Mouse (Mus musculus) CD4-positive, CD25-positive, alpha-beta regulatory T cell, adult 4 months (primary cell): ENCODE measurements around the gene Ptprr. TPM values are rescaled to one million over a fixed set of nuclear protein-coding genes. Genes with fewer than 3 reads are reported as not detected.

Source experiments
- ATAC-seq: one replicate; pipeline ENCODE4 v1.8.0; 2017
- polyA plus RNA-seq, 2 experiments: library from polyadenylated mRNA; unstranded; fragments of 100-300 nt; shearing (Covaris generic); gene quantifications; one replicate each; pipeline ENCODE4 v1.2.1; 2017

Gene Ptprr
- polyA plus RNA-seq = under 1 TPM in 1 of 2 experiments, not detected in 1; 0.27 TPM

- ATAC-seq = no peak
Measured at GRCm38 (mm10) chr10:116017845-116018479, at the start of gene Ptprr. TSS of gene Ptprr (plus strand) at chr10:116018213.

DNA sequence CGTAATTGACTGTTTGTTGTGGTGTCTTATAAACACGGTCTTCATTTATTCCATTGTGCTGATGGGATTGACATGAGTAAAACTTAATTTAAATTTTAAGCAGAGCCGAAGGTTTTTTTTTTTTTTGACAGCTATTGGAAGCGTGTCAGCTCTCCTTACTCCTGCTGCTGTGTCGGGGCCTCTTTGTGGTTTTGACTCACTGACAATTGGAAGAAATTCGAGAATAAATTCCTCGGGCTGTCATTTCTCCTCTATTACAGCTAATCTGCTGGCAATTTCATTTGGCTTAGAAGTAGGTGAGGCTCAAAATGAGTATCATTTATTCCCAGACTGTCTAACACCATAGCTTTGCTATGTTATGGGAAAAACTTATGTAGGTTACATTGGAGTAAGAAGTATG lies 41.7 kb upstream of the Ptprr start:
- ATAC-seq = no peak

DNA sequence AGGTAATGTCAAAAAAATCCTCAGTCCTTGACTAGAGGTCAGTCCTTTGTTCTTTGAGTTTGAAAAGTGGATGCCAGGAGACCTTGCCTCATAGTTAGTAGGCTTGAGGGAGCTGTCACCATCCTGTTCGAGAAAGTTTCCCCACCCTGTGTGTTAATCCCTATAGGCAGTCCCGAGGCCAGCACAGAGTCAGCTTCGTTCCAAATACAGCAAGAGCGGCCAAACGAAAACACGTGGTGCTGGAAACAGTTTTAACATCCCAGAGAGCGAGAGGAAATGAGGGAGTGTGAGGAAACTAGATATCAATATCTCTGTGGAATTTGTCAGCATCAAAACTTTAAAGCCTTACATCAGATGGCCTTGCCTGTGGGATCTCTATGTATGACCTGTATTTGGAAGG lies 39.0 kb upstream of the Ptprr start:
- no peak for ATAC-seq

DNA sequence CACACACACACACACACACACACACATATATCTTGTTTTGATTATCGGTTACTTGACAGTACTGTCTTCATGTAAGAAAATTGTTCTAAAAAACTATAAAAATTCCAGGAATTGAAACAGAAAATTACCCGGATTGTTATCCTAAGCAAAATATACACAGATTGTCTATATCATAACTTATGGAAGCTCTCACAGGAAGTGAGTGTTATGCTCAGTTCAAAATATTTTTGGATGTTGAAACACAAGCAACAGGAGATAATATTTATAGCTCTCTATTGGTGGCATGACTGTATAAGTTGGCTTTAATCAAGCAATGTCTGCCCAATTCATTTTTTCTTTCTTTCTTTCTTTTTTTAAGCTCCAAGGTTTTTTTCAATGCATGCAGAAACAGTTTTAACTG lies 38.0 kb upstream of the Ptprr start:
- no peak for ATAC-seq

DNA sequence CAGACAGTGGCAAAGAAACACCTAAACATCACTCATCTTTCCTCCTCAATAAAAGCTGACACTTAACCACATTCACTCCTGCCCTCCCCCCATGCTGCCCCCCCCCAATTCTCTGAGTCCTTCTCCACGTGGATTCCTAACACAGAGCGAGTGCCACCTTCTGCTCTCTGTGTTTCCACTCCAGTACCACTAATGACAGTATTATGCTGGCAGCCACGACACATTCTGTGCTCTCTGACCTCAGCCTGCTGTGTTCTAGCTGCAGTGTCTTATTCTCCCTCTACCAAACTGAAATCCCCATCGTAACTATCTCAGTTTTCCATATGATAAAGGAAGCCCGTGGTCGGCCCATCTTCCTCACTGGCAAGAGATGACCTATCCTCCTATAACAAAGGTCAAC lies 33.7 kb upstream of the Ptprr start:
- ATAC-seq = no peak

DNA sequence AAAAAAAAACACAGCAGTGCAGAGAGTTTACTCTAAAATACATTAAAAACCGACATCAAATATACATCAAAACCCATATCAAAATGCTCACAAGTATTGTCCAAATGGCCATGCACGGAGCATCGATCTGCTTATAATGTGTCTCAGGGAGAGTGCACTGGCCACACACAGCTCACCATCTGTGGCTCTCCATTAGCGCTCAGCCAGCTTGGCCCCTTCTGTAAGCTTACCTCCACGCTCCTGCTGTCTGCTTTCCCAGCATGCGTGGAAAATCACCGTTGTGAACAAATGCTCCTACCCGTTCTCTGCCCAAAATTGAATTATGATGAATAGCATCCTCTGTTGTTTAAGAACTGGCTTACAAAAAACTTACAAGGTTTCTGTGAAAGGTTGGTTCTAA lies 16.2 kb upstream of the Ptprr start:
- ATAC-seq = no peak

- ATAC-seq = no peak
Measured at GRCm38 (mm10) chr10:116006675-116007074, 11.3 kb upstream of the Ptprr start.

DNA sequence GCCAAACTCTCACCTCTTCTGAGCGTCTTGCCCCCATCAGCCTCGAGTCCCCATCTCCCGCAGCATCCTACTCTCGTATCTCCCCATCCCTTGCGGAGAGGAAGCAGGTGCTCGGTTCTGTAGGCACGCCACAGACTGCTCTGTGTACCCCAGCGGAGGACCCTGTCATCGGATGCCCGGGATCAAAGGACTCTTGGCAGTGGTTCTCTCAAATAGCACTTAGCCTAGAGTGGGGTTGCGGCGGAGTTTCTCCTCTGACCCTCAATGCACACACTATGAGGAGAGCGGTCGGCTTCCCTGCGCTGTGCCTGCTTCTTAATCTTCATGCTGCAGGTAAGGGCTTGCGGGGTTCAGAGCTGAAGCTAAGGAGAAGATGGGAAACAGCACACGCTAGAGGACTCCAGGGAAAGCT lies 473 bp downstream of the Ptprr start:
- ATAC-seq = no peak

DNA sequence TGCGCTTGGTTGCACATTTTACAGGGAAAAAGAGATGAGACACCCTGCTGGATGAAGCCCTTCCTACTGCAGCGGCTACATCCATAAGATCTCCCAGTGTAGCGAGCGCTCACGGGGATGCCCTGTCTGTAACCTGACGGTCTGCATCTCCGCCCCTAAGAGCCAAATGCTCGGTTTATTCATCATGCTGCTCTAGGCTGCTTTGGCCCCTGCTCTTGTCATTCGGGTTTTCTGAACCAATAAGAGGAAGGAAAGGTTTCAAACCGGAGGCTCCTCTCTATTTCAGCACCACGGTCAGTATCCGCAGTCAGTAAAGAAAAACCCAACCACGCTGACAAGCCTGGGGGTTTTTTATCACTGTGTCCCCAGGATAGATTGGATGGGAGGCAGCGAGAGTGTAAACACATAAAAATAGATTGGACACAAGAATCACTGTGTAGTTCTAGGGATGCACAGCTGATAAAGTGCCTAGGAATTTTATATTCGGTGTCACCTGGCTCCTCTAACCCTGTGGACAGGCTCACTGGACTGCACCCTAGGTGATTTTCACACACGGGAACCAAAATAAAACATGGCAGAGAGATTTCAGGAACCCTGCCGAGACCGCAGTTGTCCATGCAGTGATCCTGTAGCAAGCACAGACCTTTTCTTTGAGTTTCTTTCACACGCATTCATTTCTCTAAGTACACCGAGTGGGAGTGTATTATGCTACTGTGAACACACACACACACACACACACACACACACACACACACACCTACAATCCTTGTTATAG lies 1.3 kb downstream of the Ptprr start:
- ATAC-seq = no peak

DNA sequence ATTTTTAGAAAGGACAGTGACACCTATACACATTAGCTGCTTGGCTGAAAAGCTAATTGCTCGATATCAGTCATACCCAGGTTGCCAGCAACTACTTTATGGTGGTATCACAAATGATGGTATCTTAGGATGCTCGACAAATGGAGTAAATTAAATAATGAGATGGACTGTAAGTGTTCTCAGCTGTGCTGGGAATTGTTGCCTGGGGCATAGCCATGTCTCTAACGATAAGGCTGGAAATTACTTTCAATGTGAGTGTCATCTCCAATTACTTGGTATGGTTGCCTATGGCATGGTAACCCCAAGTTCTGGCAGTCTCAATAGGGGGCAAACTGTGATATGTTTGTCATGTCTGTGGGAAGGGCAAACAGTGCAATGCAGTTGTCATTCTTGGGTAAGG lies 3.1 kb downstream of the Ptprr start:
- ATAC-seq = no peak

DNA sequence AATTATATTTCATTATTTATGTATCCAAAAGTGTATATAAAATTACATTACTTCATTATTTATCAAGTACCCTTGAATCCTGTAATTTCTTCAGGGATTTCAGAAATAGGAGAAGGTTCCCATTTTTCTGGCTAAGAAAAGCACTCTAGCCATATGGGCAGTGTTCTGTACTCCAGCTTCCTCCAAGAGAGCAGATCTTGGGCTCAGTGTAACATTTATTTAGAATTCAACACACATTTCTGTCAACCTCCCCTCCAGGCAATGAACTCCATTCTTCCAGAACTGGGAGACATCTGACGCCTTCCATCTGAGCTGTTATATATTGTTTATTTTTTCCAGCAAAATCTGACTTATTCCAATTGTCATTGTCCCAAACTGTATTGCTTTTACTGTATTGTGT lies 20.1 kb downstream of the Ptprr start:
- ATAC-seq = no peak

DNA sequence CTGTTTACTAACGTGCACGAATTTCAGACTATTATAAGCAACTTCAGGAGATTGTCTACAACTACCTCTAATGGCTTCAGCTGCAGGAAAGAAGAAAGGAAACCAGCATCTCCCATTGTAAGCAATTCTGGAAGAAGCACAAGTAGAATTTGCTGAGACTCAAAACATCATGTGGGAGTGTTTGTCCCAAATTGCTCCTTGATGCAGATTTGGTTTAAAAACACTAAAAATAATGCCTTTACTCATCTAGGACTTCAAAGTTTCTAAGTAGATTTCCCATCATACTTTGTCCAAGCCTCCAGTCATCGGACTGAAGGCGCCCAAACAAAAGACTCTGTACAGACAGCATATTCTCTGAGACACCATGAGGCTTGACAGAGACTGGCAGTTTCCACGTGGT lies 57.9 kb downstream of the Ptprr start:
- ATAC-seq = no peak

GRCm38 (mm10) chr10:116078636-116079035 lies 60.6 kb downstream of the Ptprr start:
- no peak for ATAC-seq

DNA sequence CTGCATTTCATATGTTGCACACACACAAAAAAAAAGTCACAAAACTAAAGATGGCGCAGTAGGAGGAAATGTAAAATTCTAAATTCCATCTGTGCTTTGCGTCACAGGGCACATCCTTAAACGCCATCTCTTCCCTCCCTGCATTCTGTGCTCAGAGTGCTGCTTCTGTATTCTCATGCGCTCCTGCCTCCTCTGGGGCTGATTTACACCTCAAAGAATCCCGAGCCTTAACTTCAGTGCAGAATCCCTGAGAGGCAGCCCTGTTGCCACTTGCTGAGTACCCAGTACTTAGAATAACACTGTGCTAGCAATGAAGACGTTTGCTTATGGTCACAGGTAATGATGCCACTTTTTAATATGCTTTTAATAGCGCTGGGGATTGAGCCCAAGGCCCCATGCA lies 61.4 kb downstream of the Ptprr start:
- no peak for ATAC-seq

DNA sequence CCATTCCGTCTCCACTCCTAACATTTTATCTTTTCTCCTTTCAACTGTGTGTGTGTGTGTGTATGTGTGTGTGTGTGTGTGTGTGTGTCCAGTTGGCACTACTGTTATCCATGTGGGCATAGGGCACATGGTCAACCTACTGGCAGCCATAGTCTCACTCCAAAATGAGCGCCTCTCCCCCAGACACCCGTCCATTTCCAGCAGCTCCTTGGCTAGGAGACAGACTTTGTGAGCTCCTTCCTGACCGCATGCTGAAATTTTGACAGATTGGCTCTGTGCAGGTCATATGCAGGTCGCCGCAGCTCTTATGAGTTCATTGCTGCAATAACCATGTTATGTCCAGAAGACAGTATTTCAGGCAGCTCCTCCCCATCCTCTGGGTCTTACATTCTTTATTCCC lies 62.8 kb downstream of the Ptprr start:
- ATAC-seq = no peak

DNA sequence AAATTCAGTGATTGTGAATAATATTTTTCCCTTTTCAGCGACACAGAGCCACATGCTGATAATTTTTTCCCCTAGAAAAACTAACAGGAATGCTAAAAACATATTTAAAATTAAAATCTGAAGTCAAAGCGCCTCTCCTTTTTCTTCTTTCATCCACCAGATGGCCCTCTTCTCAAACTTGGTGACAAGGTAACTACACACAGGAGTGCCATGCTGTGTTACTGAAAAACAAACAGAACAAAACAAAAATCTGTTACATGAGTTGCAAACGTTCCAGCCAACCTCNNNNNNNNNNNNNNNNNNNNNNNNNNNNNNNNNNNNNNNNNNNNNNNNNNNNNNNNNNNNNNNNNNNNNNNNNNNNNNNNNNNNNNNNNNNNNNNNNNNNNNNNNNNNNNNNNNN lies 66.0 kb downstream of the Ptprr start:
- no peak for ATAC-seq

DNA sequence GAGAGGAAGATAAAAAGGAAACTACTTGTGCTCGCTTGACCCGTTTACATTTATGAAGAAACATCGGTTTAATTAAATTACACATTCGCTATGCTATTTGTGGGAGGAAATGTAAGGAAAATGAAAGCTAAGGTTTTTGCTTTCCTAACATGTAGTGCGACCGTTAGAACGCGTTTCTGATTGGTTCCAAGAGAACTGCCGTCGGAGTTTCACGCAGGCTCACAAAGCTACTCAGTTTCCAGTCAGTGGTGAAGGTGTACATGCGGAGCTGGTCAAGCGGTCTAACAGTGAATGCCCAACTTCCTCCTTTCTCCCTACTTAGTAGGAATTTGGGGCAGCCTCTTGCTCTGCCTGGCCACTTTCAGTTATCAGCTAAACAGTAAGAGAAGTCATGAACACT lies 78.5 kb downstream of the Ptprr start:
- no peak for ATAC-seq

- ATAC-seq = no peak
Measured at GRCm38 (mm10) chr10:116098470-116098869, 80.5 kb downstream of the Ptprr start.

- ATAC-seq = no peak
Measured at GRCm38 (mm10) chr10:116108176-116108575, 90.2 kb downstream of the Ptprr start.

DNA sequence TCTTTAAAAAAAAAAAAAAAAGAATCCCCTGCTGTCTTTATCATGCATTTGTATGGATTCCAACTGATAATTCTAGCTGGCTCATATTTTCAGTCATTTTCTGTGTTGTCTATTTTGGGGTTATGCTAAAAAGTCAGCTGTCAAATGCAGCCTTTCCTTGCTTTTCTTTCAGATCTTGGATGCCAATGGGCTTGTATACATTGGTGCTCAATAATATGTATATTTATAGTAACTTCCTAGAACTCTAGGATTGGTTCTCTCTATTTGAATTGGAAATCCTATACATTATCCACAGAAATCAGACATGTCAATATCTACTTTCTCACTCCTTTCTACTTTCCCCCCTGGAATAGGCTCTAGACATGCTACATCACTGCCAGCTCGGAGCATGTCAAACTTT lies 90.7 kb downstream of the Ptprr start:
- ATAC-seq = no peak

GRCm38 (mm10) chr10:116112868-116113267 lies 94.9 kb downstream of the Ptprr start:
- ATAC-seq = no peak

GRCm38 (mm10) chr10:116113867-116114474 lies 96.0 kb downstream of the Ptprr start, which contains the start of gene 4933416C03Rik:
TSS of gene 4933416C03Rik (minus strand) at chr10:116113917.
- no peak for ATAC-seq

GRCm38 (mm10) chr10:116115881-116116677 lies 98.1 kb downstream of the Ptprr start:
- ATAC-seq = no peak
